Mouse (Mus musculus): ENCODE data around the gene Ltbp3.

Ltbp3 gene

DNA sequence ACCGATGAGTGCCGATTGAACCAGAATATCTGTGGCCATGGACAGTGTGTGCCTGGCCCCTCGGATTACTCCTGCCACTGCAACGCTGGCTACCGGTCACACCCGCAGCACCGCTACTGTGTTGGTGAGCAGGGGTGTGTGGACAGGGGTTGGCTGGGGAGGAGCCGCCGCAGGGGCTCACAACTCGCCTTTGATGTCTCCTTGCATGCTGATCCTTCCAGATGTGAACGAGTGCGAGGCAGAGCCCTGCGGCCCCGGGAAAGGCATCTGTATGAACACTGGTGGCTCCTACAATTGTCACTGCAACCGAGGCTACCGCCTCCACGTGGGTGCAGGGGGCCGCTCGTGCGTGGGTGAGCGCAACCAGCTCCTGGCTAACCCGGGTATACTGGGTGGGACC, 10.2 kb downstream of the Ltbp3 start:
- no peak for DNase-seq (ENCODE audit: low read depth, low spot score)

DNA sequence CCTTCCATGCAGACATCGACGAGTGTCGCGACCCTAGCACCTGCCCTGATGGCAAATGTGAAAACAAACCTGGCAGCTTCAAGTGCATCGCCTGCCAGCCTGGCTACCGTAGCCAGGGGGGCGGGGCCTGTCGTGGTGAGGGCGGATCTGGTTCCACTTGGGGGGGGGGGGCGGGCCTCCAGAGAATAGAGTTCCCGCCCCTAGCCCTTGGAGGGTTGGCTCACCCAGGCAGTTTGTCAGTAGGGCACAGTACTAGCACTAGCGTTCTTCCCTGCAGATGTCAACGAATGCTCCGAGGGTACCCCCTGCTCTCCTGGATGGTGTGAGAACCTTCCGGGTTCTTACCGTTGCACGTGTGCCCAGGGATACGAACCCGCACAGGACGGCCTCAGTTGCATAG, 11.0 kb downstream of the Ltbp3 start:
- DNase-seq (ENCODE audit: low read depth, low spot score), result no peak

DNA sequence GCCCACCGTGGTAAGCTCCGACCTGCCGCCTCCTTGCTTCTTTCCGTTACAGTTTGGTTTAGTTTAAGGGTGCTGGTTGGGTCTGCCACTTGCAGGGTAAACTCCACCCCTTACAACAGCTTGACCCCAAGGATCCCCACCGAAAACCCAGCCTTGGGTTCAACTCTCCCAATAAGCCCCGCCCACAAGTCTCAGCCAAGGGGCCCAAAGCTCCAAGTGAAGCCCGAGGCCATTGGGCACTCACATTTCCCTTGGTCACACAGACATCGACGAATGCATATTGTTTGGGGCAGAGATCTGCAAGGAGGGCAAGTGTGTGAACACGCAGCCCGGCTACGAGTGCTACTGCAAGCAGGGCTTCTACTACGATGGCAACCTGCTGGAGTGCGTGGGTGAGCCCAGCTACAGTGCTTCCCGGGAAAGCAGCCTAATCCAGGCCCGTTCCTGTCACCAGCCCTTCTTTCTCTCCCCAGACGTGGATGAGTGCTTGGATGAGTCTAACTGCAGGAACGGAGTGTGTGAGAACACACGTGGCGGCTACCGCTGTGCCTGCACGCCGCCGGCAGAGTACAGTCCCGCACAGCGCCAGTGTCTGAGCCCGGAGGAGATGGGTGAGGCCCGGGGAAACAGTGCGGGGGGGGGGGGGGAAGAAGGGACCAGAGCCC, 15.7 kb downstream of the Ltbp3 start:
- DNase-seq (ENCODE audit: low read depth, low spot score), result no peak

DNA sequence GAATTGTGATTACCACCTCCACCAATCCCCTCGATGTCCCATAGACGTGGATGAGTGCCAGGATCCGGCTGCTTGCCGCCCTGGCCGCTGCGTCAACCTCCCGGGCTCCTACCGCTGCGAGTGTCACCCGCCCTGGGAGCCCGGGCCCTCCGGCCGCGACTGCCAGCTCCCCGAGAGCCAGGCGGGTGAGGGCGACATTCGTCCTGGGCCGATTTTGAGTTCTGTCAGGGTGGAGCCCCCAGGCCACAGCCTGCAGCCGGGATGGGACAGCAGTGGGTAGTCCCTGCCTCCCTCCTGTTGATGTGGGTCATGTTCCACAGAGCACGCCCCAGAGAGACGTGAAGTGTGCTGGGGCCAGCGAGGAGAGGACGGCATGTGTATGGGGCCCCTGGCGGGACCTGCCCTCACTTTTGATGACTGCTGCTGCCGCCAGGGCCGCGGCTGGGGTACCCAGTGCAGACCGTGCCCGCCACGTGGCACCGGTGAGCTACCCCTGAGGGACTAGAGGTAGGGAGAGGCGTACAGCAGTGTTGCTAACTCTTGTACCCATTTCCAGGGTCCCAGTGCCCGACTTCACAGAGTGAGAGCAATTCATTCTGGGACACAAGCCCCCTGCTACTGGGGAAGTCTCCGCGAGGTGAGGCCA, 16.4 kb downstream of the Ltbp3 start:
- no peak for DNase-seq (ENCODE audit: low read depth, low spot score)

DNA sequence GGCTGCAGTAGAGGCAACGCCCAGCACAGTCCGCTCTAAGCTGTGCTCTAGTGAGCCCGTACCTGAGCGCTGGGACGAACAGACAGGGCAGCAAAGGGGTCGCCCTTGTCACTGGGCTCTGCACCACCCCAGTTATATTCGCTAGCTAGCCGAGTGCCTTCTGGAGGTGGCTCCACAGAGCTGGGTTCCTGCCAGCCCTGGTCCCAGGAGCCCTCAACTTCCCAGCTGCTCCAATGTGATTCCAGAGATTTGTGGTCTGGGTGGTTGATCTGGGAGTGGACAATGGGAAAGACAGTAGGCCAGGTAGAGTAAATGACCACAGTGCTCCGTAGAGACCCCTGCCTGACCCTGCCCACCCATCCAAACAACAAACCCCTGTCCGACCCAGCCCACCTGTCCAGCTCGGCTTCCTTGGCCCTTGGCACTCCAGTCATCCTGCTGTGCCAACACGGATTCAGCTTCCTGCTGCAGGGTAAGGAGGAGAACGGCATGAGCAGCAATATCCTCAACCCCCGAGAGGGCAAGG, 18.2 kb downstream of the Ltbp3 start:
- no peak for DNase-seq (ENCODE audit: low read depth, low spot score)

DNA sequence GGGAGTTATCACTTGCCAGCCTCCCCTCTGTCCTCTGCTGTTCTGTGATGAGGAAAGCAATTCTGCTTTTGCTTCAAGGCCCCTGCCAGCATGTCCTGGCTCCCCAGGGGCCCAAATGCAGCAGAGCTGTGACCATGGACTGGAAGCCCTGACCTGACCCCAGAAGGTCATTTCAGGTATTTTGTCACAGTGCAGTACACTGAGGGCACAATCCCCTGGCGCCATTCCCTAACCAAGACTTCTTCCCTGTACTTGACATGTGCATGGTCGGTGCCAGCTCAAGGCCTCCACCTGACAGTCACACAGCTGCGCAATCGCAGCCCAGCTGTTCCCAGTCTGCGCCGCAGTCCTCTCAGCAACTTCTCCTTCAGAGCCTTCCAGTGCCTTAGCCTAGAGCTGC, 22.5 kb downstream of the Ltbp3 start:
- no peak for DNase-seq (ENCODE audit: low read depth, low spot score)

DNA sequence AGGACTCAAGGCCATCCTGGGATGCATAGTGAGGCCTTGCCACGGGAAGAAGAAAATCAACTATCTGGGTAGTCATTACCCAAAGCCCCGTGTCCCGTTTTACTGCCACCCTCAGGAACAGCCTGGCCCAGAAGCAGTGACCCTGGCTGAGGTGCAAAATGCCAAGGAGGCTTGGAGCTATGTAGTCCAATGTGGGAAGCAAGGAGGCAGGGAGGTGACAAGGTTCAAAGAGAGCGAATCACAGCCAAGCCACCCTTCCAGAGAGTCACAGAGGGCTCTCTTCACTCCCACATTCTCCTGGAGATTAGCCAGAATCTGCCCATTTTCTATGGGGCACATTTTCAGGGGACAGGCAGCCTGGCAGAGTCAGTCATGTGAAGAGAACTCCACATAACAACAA, 26.6 kb downstream of the Ltbp3 start:
- no peak for DNase-seq (ENCODE audit: low read depth, low spot score)

DNA sequence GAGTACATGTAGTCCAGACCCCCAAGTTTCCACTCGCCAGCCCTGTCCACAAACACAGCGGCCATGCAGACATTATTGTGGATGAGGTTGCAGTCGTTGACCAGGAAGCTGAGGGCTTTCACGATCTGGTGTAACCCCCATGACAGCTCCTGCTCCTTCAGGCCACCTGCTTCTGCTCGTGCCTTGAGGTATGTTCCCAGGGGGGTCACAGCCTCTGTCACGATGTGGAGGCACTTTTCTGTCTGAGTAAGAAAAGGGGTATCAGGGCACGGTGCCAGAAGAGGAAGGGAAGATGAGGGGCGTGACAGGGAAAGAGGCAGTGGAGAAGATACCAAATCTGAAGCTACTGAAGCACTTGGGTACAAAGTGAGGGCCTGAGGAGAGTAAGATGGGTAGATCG, 29.6 kb downstream of the Ltbp3 start:
- no peak for DNase-seq (ENCODE audit: low read depth, low spot score)

DNA sequence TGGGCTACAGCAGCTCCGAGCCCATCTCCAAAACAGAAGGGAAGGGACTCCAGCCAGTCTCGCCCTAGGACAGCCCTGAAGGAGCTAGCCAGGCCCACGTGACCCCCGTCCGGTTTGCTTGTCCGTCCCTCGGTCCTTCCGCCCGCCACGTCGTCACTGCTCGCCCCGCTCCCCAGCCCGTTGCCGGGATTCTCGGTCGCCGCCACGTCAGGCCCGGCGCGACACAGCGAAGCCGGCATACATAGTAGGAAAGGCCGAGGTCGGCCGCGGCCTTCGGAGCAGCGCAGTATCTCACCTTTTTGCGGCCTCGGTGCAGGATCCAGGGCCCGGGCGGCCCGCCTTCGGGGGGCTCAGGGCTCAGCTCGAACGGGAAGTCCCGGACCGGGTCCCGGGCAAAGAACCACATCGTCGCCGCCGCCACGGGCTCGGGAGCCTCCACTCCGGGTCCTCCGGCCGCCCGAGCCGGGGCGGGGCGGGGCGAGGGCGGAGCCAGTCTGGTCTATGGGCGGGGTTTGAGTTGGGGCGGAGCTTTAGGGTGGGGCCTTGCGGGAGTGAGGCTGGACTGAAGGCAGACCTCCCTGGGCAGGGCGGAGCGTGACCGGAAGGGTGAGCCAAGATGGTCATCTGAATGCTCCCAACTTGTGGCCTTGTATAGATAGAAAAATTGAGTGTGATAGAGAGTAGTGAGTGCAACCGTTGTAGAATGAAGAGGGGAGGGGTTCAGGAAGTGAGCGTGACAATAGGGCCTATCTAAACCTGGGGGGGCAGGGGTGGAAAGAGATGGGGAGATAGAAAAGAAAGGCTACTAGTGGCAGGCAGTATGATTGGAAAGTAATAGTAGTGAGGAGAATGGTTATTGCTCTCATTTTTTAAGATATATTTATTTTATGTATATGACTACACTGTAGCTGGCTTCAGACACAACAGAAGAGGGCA, 30.5 kb downstream of the Ltbp3 start, which contains the start of gene Scyl1:
TSS of gene Scyl1 (minus strand) at position 495 of the 936 bp plus-strand sequence.
- DNase-seq (ENCODE audit: low read depth, low spot score), result peak; percentile 80

DNA sequence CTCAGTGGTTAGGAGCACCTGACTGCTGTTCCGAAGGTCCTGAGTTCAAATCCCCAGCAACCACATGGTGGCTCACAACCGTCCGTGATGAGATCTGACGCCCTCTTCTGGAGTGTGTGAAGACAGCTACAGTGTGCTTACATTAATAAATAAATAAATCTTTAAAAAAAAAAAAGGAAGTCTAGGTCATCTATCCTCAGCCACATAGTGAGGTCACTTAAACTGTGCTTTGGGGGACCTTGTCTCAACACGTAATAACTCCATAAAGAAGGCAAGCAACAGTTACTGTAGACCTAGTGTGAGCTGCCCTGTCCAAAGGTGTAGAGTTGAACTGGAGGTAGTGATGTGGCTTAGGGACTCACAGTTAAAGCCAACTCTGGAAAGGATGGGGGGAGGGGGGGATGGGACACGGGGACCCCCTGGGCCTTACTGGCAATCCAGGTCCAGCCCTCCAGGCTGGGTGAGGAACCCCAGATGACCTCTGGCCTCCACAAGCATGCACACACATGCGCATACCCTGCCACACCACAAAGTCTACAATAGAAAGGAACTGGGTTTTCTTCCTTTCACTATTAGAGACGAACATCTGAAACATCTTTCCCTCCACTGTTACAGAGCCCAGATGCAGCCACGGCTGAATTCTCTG, 36.8 kb downstream of the Ltbp3 start:
- DNase-seq (ENCODE audit: low read depth, low spot score), result no peak

DNA sequence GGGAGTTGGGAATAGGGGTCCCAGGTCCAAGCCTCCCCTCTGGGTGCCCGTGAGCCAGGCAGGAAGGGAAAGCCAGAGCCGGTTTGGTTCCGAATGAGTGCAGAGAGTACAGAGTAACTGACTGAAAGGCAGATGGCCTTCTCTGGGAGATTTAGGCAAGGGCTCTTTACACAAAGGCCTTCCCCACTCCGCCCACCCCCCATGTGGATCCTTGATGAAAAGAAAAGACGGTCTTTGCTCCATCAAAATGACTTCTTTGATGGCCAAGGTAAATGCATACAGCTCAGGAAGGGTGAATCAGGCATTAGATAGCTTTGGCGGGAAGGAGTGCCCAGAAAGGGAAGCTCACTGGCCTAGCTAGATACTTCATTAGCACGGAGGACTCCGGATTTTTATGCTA, 37.6 kb downstream of the Ltbp3 start:
- no peak for DNase-seq (ENCODE audit: low read depth, low spot score)

DNA sequence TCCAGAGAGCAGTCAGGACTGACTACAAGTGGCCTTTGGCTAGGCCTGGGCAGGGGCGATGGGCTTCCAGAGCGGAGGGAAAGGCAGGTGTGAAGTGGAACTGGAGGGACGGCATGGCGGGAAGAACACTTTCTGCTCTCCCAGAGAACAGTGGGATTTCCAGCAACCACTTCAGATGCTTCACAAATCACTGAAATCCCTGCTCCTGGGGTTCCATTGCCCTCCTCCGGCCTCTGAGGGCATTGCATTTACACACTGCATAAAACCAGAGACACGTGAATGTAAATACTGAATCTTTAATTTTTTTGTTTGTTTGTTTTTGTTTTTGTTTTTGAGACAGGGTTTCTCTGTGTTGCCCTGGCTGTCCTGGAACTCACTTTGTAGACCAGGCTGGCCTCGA, 39.5 kb downstream of the Ltbp3 start:
- peak; percentile 43 for DNase-seq (ENCODE audit: low read depth, low spot score)

DNA sequence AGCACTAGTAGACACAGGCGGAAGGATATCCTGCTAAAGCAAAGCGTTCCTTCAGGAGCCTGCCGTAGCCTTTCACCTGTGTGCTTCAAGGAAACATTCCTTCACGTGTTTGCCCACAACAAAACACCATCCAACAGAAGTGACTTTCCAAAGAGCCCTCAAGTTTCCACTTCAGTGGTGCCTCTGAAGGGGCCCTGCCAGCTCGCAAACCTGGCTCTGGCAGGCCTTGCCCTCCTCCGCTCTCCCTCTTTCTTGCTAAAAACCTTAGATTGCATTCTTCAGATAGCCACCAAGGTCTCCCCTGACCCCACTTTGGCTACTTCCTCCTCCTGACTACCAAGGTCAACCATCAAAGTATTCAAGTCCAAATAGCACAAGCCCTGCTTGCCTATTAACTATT, 40.8 kb downstream of the Ltbp3 start:
- DNase-seq (ENCODE audit: low read depth, low spot score), result no peak

DNA sequence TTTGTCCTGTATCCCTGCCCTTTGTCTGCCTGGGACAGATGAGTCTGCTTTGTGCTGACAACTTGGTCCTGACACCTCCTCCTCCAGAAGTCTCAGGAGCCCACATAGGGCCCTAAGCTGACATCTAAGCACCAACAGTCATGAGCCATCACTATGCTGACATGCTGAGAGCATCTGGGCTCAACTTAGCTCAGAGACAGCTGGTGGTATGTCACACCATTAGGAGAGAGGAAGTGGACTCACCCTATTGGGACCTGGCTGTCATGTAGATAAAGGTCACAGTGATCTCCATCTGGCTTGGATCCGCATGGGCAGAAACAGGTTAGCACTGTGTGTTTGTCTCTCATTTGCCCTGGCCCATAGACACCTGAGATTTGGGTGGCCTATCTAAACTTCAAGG, 41.4 kb downstream of the Ltbp3 start:
- DNase-seq (ENCODE audit: low read depth, low spot score), result no peak

DNA sequence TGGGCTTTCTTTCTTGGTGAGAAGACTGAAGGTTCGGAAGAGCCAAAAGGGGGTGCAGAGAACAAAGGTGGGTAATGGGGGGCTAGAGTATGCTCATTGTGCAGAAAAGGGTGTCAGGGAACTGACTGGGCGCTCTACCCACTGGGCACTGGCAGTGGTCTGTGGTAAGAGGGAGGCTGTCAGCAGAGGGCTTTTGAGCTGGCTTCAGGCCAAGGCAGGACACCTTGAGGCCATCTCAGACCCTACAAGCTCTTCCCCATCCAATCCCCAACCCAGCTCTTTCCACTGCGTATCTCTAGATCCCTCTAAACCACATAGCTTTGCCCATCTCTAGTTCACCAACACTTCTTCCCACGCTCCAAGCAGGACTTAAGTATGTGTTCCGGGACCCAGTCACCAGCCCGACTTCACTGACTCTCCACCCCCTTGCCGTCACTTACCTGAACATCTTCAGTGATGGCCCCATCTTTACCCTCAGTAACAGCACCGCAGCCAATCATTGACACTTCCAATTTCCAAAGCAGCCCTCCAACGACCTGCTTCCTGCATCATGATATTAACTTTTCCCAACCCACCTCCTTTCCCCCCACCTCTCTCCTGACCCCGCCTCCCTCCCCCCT, 44.4 kb downstream of the Ltbp3 start:
- DNase-seq (ENCODE audit: low read depth, low spot score), result no peak

DNA sequence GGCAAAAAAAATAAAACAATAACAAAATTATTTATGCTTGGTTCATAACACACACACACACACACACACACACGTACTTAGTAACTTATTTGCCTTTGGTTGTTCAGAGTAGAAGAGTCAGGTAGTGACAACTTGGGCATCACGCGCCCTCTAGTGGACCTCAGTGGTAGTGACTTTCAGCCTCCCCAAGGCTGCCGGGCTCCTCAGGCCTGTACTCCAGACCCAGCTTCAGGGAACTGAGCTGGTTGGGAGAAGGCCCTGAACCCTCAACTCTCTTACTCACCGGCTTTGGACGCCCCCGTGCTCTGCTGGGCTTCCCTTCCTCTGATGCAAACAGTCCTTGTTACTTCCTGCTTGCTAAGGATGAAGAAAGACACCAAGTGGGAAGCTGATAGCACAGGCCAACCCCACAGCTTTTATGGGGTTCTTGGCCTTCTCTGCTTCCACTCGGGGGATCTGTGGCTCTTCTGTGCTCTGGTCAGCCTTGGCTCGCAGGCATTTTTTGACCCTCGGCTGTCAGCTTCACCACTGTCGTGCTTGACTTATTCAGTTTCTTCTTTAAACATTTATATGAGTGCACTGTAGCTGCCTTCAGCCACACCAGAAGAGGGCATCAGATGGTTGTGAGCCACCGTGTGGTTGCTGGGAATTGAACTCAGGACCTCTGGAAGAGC, 45.9 kb downstream of the Ltbp3 start:
- peak; percentile 89 for DNase-seq (ENCODE audit: low read depth, low spot score)

DNA sequence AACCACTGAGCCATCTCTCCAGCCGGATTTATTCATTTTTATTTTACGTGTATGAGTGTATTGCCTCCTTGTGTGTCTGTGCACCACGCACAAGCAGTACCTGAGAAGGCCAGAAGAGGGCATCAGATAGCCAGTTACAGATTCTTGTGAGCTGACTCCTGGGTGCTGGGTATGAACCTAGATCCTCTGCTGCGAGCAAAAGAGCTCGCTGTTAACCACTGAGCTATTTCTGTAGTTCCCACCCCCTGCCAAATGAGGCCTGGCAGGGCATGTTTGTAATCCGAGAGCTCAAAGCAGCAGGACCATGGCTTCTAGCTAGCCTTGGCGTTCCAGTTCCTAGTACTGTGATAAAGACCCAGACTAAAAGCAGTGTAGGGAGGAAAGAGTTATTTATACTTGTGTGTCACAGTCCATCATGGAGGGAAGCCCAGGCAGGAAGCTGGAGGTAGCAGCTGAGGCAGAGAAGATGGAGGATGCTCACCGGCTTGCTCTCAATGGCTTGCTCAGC, 46.5 kb downstream of the Ltbp3 start:
- peak; percentile 92 for DNase-seq (ENCODE audit: low read depth, low spot score)

DNA sequence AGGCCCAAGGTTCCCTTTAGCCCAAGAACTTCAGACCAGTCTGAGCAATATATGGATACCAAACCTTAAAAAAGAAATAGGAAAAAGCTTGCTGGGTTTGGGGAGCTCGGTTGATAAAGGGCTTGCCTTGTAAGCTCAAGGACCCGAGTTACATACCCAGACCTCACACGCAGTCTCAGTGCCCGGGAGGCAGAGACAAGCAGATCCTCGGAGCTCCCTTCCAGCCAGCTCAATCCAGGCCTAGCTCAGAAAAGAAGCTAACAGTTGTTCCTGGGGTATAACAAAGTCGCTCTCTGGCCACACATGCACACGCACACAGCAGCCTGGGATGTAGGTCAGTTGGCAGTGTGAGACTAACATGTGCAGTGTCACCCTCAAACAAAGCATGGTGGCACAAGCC, 47.2 kb downstream of the Ltbp3 start:
- no peak for DNase-seq (ENCODE audit: low read depth, low spot score)

DNA sequence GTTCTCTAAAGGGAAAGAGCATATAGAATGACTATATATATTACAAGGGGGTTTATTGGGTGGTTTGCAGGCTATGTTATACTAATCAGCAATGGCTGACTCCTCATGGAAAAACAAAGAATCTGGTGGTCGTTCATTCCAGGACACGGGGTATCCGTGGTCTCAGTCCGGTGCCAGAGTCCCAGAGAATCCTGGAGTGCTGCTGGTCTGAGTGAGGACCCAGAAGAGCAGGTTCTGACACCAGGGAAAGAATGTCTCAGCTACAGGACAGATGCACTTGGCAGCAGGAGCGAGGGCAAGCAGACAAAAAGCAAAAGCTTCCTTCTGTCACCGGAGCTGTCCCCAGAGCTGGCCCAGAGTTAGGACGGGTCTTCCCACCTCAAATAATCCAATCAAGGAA, 47.9 kb downstream of the Ltbp3 start:
- DNase-seq (ENCODE audit: low read depth, low spot score), result no peak

DNA sequence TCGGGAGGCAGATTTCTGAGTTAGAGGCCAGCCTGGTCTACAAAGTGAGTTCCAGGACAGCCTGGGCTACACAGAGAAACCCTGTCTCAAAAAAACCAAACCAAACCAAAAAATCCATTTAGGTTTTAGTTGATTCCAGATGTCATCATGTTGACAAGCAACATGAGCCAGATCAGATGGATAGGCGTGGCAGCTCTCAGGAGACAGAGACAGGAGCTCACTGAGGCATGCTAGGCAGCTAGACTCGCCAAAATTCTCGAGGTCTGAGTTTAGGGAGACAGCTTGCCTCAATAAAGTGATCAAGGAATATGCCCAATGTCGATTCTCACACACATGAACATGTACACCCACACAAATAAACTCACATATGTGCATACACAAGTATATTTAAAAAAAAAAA, 48.4 kb downstream of the Ltbp3 start:
- DNase-seq (ENCODE audit: low read depth, low spot score), result no peak

DNA sequence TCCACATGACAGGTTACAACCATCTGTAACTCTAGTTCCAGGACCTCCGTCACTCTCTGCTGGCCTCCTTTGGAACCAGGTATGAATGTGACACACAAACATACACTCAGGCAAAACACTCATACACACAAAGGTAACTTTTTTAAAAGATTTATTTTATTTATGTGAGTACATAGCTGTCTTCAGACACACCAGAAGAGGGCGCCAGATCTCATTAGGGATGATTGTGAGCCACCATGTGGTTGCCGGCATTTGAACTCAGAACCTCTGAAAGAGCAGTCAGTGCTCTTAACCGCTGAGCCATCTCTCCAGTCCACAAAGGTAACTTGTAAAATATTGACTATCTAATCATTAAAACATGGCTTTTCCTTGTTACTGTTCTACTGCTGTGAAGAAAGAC, 50.6 kb downstream of the Ltbp3 start:
- no peak for DNase-seq (ENCODE audit: low read depth, low spot score)

All from forelimb bud, embryonic 11.5 days (tissue).